Mouse (Mus musculus) fat pad, adult 2 months (tissue): ENCODE results near the gene Ccdc106.
"Not testable (repeated sequence)": the region's sequence is repeated elsewhere in the genome, so short reads cannot be mapped to it uniquely, and the experiment has no call there.

ENCODE experiments used
- DNase-seq: peaks from one replicate; pipeline ENCODE4 v3.0.0-alpha.2; 2011; ENCODE audit warnings: low read depth, low spot score; ENCODE audit errors: extremely low read depth

Gene Ccdc106

DNA sequence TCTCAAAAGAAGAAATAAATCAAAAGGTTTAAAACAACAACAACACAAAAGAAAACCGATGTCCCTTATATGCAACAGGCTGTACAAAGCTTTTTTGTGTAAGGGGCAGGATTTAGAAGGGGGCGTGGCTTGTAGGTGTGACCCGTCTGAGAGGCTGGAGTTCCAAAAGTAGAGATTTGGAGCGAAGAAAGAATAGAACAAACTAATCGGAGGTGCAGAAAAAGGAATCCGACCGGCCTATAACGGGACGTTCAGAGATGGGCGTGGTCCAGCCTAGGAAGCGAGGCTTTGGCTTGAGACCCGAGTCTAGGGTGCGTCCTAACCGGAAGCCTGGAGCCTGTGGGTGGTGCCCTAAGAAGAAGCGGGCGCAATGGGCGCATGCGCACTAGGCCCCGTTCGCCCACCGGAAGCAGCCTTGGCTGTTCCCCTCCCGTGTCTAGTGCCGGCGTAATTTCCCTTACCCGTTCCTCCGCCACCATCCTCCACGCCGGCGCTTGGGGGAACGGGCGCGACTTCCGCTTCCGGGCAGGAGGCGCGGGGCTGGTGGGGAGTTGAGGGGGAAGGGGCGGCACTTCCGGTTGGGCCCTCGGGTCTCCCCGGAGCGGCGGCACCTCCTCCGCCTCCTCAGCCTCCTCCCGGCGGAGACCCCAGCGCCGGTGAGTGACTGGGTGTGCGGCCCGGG, at the start of gene Ccdc106, which contains the start of gene Zfp865:
Gene Ccdc106 (plus strand): TSS at position 554 of the 682 bp plus-strand sequence.
Gene Zfp865 (plus strand): TSS at position 377 of the 682 bp plus-strand sequence.
- DNase-seq = peak; percentile 74

DNA sequence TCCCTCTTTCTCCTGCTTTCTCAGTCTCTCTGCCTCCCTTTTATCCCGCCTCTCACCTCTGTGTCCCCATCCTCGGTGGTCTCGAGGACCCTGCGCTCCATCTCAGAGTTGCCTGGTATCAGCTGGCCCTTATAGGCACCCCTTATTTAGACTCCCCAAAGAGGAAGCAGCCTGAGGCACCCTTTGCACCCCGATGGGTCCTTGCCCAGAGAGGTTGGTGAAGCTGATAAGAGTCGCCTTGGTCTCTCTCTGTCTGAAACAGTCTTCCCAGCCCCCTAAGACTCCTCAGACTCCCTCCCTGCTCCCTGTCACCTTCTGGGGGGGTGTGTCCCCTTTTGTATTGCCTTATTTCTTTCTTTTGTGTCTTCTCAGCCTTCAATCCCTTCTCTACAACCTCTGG, 49.3 kb upstream of the Ccdc106 start, which contains the start of gene Sbk3:
Gene Sbk3 (minus strand): TSS at position 101 of the 400 bp plus-strand sequence.
- no peak for DNase-seq

DNA sequence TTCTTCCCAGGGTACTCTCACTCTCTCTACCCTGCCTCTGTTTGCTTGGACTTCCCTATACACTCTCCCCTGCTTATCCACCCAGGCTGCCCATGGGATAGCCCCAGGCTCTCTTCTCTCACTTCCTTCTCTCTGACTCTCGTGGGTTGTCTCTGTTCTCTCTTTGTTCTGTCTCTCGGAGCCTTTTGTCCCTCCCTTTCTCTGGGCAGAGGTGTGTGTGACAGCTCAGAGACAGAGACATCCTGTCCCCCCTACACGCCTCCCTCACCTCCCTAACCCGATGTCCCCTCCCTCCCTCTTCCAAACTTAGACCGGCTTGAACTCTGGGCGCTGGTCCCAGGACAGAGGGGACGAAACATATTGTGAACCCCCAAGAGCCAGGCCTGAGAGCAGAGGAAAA, 48.6 kb upstream of the Ccdc106 start:
- no peak for DNase-seq

DNA sequence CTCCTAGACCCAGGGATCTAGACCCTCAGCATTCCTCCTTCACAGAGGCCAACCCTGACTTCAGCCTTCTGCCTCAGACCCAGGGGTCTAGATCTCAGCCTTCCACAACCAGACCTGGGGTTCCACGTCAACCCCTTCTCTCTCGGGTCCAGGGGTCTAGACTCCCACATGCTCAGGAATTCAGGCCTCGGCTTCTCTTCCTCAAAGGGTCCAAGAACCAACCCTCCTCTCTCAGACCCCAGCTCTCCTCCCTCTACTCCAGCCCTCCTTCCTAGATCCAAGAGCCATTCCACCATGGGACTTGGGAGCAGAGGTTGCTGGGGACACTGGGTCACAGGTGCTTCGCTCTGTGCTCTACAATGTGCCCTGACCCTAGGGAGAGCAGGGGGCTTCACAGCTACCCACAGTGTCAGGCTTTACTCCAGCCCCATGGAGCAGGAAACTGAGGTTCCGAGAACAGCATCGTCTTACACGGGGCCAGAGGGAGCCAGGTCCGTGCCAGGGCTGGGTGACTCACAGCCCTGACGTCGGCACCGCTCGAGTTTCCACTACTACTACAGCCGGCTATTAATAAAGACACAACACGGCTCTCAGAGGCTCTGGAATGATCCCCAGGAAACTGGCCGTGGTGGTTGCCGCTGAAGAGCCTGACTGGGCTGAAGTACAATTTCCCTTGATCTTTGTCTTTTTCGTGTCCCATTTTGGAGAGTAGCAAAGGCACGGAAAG, 47.9 kb upstream of the Ccdc106 start:
- DNase-seq = no peak

DNA sequence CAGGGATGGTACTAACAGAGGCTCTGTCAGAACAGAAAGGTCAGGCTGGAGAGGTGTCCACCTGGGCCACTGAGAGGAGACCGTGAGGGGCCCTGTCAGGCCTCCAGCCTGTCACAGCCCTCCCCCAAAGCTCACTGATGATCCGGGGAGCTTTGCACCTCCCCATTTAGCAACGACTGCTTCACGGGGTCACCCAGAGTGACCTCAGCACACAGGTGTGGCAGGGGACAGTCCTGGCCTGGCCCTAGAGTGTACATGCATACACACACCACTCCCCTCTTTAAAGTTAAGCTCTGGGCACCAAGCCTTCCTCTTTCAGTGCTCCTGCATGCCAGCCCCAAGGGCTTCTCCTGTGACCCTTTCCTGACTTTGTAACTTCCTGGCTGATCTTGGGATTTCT, 44.9 kb upstream of the Ccdc106 start:
- DNase-seq = no peak

DNA sequence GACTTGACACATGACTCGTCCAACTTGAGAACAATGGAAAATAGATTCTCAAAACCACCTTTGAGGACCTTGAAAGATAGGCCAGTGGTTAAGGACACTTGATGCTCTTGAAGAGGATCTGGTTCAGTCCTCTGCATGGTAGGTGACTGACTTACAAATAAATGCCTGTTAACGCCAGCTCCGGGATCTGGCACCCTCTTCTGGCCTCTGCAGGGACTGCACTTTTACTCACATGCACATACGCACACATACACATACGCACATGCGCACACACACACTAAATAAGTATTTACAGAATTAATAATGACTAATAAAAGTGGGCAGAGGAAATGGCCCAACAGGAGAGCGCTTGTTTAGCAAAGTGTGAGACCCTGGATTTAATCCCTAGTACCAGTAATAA, 43.5 kb upstream of the Ccdc106 start:
- DNase-seq = no peak

DNA sequence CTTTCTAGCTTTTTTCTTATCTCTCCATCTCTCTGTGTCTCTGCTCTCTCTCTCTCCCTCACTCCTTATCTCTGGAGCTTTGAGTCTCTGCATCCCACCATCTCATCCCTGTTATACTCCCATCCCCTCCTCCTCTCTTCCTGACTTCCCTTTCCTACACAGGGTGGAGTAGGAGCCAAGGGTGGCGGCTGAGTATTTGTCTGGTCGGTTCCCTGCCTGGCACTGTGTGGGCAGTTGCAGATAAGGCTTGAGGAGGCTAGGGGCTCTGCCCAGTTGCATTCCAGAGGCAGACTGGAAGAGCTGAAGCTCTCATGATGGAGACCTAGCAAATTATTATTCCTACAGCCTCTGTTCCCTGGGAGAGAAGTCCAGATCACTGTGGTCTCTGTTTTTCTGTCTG, 32.1 kb upstream of the Ccdc106 start:
- DNase-seq = no peak

DNA sequence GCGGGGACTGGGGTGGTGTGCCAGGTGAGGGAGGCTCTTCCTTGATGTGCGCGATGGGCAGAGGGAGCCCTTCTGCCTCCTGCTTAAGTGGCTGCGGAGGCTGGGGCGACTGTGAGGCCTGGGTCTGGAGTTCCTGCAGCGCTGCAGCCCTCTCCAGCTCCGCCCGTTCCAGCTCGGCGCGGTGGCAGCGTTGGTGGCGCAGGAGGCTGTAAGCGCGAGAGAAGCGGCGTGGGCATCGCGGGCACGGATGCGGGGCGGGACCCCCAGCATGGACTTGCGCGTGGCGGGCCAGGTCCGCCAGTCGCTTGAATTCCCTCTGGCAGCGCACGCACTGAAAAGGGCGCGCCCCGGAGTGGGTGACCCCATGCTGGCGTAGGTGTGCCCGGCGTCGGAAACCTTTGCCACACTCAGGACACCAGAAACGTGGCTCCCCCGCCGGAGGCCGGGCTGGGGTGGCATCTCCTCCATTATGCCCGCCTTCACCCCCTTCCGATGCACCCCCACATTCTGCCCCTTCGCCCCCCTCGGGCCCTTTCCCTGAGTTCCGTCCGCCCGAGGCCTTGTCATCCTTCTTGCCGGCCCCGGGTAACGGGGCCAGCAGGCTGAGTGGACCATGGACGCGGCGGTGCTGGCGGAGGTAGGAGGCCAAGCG, 26.9 kb upstream of the Ccdc106 start:
- DNase-seq = no peak

DNA sequence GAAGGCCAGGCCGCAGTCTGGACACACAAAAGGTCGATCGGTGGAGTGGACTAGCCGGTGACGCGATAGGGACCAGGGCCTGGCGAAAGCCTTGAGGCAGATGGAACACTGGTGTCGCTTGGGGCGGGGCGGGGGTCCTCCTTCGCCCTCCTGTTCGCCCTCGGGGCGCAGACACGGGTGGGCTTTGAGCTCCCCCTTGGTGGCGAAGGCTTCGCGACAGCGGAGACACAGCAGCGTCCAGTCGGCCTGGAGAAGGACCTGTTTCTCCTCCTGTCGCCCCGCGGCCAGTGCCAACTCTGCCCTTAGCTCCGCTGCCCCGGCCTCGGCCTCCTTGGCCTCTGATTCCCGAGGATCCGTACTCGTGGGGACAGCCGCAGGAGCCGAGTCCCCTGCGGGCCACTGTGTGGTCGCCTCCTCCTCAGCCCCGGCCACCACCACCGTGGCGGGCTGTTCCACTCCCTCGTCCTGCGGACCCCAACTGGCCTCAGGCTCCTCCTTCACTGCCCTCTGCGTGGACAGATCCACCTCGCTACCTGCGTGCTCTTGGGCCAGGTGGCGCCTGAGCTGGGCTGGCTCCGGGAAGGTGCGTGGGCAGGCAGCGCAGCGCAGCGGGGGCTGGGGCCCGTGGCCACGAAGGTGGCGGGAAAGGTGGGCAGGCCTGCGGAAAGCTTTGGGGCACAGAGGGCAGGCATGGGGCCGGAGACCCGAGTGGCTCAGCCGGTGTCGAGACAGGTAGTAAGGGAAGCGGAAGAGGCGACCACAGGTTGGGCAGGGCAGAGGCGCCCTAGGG, 26.2 kb upstream of the Ccdc106 start:
- DNase-seq = no peak

DNA sequence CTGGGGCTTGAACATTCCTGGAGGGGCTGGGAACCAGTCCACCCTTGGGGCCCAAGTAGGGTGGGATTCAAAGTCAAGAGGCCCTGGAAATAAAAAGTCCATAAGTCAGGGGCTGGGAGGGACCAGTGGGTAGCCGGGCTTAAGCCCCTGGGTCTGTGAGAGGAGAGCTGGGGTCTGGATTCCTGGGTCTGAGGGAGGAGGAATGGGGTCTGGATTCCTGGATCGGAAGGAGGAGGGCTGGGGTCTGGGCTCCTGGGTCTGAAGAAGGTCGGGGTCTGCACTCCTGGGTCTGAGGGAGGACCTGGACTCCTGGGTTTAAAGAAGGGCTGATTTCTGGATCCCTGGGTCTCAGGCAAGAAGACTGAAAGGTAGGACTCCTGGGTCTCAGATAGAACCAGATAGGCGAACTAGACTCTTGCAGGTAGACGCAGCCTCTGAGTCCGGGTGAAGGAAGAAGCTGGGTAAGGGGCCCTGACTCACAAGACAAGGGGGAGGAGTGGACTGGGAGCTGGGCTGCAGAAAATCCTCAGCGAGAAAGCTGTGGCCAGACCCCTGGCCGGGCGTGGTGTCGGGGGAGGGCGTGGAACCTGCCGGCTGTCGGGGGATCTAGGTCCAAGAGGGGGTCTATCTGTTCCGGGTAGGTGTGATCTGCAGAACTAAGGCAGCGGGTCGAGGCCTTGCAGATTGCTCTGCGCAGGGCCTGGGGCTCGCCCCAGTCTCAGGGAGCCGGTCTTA, 24.9 kb upstream of the Ccdc106 start:
- DNase-seq = no peak

DNA sequence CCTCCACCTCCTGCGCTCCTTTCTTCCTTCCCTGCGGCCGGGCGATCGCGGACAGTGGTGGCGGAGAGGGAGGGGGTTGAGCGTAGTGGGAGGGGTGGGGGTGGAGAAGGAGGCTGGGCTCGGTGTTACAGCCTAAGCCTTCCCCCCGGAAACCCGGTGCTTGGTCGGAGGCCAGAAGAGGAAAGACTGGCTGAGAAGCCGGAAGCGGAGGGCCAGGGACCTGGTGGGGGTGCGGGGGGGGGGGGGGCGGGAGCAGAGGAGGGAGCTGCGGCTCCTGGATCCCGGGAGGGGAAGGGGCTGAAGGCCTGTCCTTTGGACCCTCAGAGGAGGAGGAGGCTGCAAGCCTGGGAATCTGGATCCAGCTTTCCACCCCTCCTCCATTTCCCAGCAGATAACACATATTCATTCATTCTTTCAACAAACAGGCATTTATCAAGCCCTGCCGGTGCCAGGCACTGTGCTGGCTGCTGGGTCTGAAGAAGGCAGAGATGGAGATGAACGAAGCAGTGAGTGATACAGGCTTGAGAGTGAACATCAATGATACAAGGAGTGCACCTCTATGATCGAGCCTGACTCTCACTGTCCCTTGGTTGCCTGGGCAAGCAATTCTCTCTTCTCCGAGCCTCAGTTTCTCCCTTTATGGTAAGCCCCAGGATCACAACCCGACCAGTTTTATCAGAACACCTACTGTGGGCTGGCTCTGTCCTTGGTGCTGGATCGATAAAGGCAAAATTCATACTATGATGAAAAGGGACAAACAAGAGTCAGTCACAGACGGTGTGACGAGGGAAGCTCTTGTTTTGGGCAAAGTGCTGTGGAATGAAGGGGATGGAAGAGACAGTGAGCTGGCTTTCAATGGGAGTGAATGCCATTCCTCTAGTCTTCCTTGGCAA, 24.1 kb upstream of the Ccdc106 start, which contains the start of gene Zfp579:
Gene Zfp579 (minus strand): TSS at position 156 of the 893 bp plus-strand sequence.
- DNase-seq = no peak

DNA sequence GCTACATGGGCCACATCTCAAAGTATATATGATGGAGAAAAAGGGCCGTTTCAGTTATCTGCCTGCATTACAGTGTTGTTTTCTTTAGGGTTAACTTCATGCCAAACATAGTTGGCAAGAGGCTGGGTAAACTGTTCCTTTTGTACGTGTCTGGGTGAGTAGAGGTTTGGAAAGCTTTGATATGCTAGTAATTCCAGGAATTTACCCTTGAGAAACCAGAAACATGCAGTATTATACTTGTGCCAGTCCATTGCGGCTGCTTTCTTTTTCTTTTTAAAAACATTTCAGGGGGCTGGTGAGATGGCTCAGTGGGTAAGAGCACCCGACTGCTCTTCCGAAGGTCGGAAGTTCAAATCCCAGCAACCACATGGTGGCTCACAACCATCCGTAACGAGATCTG, 23.4 kb upstream of the Ccdc106 start:
- no peak for DNase-seq

DNA sequence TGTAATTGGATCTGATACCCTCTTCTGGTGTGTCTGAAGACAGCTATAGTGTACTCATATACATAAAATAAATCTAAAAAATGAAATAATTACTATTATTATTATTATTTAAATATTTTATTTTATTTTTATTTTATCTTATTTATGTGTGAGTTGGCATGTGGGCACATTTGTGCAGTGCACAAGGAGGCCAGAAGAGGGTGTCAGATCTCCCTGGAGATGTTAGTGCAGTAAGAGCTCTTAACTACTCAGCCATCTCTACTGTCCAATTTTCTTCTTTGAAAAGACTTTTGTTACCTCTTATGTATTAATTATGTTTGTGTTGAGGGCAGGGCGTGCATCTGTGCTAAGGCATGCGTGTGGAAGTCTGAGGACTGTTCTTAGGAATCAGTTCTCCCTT, 20.5 kb upstream of the Ccdc106 start:
- no peak for DNase-seq

DNA sequence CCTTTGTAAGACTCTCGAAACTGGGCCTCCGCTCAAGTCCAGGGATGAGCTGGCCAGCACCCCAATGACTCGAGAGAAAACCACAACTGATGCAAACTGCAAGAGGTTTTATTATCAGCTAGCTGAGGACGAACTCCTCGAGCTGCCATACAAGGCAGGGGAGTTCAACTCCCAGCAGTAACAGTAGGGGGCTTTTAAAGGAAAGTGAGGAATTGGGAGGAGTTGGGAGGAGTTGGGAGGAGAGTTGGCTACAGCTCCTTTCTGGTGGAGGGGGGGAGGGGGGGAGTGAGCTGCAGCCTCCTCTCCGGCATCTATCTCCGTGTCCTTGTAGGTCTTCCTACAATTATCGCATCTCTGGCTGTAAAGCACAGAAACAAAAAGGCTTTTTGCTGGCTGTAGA, 17.5 kb upstream of the Ccdc106 start:
- not testable (repeated sequence) for DNase-seq

DNA sequence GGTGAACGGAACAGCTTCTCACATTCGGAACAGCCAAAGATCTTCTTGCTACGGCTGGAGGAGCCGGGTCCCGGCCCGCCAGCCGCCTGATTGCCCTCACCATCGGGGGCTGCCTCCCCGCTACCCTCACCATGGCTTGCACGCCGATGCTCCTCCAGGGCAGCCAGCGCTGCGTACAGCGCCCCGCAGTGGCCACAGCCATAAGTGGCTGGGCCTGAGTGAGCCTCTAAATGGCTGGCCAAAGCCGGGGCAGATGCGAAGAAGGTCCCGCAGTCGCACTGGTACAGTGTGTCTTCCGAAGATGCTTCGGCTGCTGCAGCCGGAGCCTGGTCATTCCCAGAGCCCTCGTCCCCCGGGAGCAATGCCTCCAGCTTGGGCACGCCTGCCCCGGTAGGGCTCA, 12.1 kb upstream of the Ccdc106 start:
- no peak for DNase-seq

DNA sequence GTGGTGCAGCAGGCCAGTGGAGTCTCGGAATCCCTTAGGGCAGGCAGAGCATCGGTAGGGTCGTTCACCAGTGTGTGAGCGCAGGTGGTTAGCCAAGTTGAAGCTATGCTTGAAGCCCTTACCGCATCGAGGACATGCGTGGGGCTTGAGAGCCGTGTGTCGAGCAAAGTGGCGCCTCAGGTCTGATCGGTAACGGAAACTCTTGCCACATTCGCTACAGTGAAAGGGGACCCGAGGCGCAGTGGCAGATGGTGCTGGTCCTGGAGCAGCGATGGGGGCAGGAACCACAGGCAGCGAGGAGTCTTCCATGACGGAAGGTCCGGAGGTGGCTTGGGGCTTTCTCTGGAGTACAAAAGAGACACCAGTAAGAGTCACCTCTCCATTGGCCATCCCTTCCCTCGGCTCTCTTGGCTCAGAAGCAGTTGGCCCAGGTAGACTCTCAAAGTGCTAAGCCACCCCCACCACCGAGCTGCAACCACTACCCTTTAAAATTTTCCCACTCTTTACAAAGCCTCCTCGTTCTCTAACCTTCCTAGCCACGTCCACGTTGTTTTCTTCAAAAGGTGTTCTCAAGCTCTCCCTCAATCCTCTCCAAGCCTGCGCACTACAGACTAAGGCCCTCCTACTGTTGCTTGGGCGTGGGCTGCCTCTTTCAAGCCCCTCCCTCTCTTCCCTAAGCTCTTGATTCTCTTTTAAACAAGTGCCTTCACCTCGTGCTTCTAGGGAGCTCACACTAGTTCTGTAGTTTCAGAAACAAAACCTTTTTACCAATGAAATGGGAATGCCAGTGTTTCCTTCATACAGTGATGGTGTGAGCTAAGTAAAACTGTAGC, 7.5 kb upstream of the Ccdc106 start:
- no peak for DNase-seq

DNA sequence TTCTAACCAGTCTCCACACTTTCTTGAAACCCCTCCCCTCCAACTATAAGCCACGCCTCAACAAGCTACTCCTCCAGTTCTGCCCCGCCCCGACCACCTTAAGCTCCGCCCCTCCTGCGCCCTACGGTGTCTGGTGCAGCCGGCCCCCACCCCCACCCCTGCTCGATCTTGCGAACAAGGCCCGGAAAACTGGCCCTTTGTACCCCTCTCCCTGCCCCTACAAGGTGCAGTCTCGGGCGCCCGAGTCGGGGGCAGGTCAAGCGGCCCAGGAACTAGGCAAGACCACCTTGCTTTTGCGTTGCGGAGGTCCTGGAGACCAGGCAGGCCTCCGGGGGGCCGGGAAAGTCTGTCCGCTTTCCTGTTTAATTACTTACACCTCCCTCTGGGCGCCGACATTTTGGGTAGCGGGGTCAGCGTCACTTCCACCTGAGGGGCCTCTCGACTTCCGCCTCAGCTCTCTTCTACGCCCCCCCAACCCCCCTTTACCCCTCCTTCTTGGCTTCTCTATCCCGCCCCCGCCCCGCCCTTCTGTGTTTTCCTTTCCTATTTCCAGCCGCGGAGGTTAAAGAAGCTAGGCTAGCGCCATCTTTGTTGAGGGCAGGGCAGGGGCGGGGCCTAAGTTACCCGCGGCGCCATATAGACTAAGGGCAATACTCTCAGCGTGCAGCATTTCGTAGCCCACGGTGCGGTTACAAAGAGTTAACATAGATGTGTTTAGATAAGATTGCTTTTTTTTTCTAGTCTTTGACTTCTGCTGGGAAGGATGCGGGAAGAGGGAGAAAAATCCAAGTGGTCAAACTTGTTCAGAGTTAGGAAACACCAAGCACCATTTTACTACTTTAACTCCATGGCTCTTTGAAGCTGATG, 5.9 kb upstream of the Ccdc106 start, which contains the start of the genes Zfp524 and Fiz1:
Gene Zfp524 (plus strand): TSS at position 165 of the 867 bp plus-strand sequence.
Gene Fiz1 (minus strand): TSS at position 447 of the 867 bp plus-strand sequence.
- DNase-seq = peak; percentile 52
